Mouse (Mus musculus) fibroblast of lung, adult 2 months (primary cell): ENCODE results near the gene Vash1.

Source experiments
- DNase-seq: peaks from one replicate; pipeline ENCODE4 v3.0.0-alpha.2; 2011; ENCODE audit warnings: low read depth

The Vash1 gene

GRCm38 (mm10) chr12:86678591-86679545 is at the start of gene Vash1:
Vash1 (plus strand) TSS chr12:86678700.
- no peak for DNase-seq

- DNase-seq, result no peak
These were observed 49.7 kb upstream of the Vash1 start for GRCm38 (mm10) chr12:86628783-86629172.

- no peak for DNase-seq
These were observed 36.7 kb upstream of the Vash1 start for GRCm38 (mm10) chr12:86641763-86642162.

GRCm38 (mm10) chr12:86644512-86645273 is 33.8 kb upstream of the Vash1 start:
- DNase-seq, result no peak

- no peak for DNase-seq
These were observed 33.0 kb upstream of the Vash1 start for GRCm38 (mm10) chr12:86645494-86645893.

GRCm38 (mm10) chr12:86646831-86647230 is 31.7 kb upstream of the Vash1 start:
- no peak for DNase-seq

- DNase-seq, result no peak
These were observed 31.2 kb upstream of the Vash1 start for GRCm38 (mm10) chr12:86647279-86647678.

GRCm38 (mm10) chr12:86647736-86648135 is 30.8 kb upstream of the Vash1 start:
- no peak for DNase-seq

- DNase-seq, result no peak
These were observed 30.0 kb upstream of the Vash1 start for GRCm38 (mm10) chr12:86648489-86648888.

- DNase-seq, result no peak
These were observed 27.1 kb upstream of the Vash1 start for GRCm38 (mm10) chr12:86651301-86651860.

GRCm38 (mm10) chr12:86652570-86653041 is 25.9 kb upstream of the Vash1 start:
- DNase-seq, result peak; percentile 33

- DNase-seq, result no peak
These were observed 19.0 kb upstream of the Vash1 start for GRCm38 (mm10) chr12:86659447-86659968.

- no peak for DNase-seq
These were observed 18.0 kb upstream of the Vash1 start for GRCm38 (mm10) chr12:86660466-86660865.

- DNase-seq, result no peak
These were observed 12.8 kb upstream of the Vash1 start for GRCm38 (mm10) chr12:86665656-86666055.

- no peak for DNase-seq
These were observed 10.1 kb upstream of the Vash1 start for GRCm38 (mm10) chr12:86668404-86668803.

GRCm38 (mm10) chr12:86672105-86672504 is 6.4 kb upstream of the Vash1 start:
- no peak for DNase-seq

- no peak for DNase-seq
These were observed 6.0 kb upstream of the Vash1 start for GRCm38 (mm10) chr12:86672507-86672906.

GRCm38 (mm10) chr12:86679546-86679930 is 1.0 kb downstream of the Vash1 start:
- no peak for DNase-seq

GRCm38 (mm10) chr12:86679991-86680491 is 1.5 kb downstream of the Vash1 start:
- no peak for DNase-seq

- no peak for DNase-seq
These were observed 2.2 kb downstream of the Vash1 start for GRCm38 (mm10) chr12:86680591-86681193.

- DNase-seq, result no peak
These were observed 3.1 kb downstream of the Vash1 start for GRCm38 (mm10) chr12:86681626-86682025.

- DNase-seq, result no peak
These were observed 3.7 kb downstream of the Vash1 start for GRCm38 (mm10) chr12:86682178-86682577.
